Mouse (Mus musculus) spleen, postnatal 10 days (tissue): ENCODE data around the gene Cryzl2.

Experiments
- DNase-seq, 2 experiments: peaks; one replicate each; pipeline ENCODE4 v3.0.0; 2021 to 2022; ENCODE audit warnings: low spot score in 2 of 2

Gene Cryzl2

GRCm38 (mm10) chr1:157476231-157476630, 17.9 kb downstream of the Cryzl2 start:
- no peak for DNase-seq

GRCm38 (mm10) chr1:157480090-157480489, 21.7 kb downstream of the Cryzl2 start:
- no peak for DNase-seq

GRCm38 (mm10) chr1:157480901-157481300, 22.5 kb downstream of the Cryzl2 start:
- no peak for DNase-seq

GRCm38 (mm10) chr1:157481666-157482065, 23.3 kb downstream of the Cryzl2 start:
- DNase-seq, result no peak

GRCm38 (mm10) chr1:157484161-157484560, 25.8 kb downstream of the Cryzl2 start:
- DNase-seq, result no peak

- DNase-seq, result no peak
These were observed 42.3 kb downstream of the Cryzl2 start for GRCm38 (mm10) chr1:157500657-157501056.

- DNase-seq, result no peak
These were observed 43.1 kb downstream of the Cryzl2 start for GRCm38 (mm10) chr1:157501352-157501945.

GRCm38 (mm10) chr1:157503071-157503470, 44.7 kb downstream of the Cryzl2 start:
- DNase-seq, result no peak

- DNase-seq, result no peak
These were observed 48.1 kb downstream of the Cryzl2 start, which contains the start of gene Sec16b for GRCm38 (mm10) chr1:157506522-157506921. TSS of gene Sec16b (plus strand) at chr1:157506728.

- DNase-seq, result no peak
These were observed 48.7 kb downstream of the Cryzl2 start for GRCm38 (mm10) chr1:157506995-157507595.

- no peak for DNase-seq
These were observed 49.4 kb downstream of the Cryzl2 start for GRCm38 (mm10) chr1:157507814-157508213.

- DNase-seq, result no peak
These were observed 54.5 kb downstream of the Cryzl2 start for GRCm38 (mm10) chr1:157512690-157513448.

GRCm38 (mm10) chr1:157513559-157513958, 55.2 kb downstream of the Cryzl2 start:
- DNase-seq, result no peak

- no peak for DNase-seq
These were observed 55.9 kb downstream of the Cryzl2 start for GRCm38 (mm10) chr1:157514298-157514697.

GRCm38 (mm10) chr1:157516838-157517808, 58.7 kb downstream of the Cryzl2 start:
- DNase-seq, result no peak

GRCm38 (mm10) chr1:157518111-157518523, 59.7 kb downstream of the Cryzl2 start:
- DNase-seq, result no peak

GRCm38 (mm10) chr1:157519396-157519795, 61.0 kb downstream of the Cryzl2 start:
- no peak for DNase-seq

- DNase-seq, result no peak
These were observed 63.9 kb downstream of the Cryzl2 start for GRCm38 (mm10) chr1:157522322-157522721.

- no peak for DNase-seq
These were observed 66.4 kb downstream of the Cryzl2 start for GRCm38 (mm10) chr1:157524775-157525174.

GRCm38 (mm10) chr1:157525692-157526354, 67.4 kb downstream of the Cryzl2 start:
- no peak for DNase-seq

GRCm38 (mm10) chr1:157526625-157527024, 68.2 kb downstream of the Cryzl2 start:
- no peak for DNase-seq
